Mouse (Mus musculus) inflammation-experienced regulatory T-cells, adult 6 months (primary cell): ENCODE data around the gene Yars. TPM values are rescaled to one million over a fixed set of nuclear protein-coding genes. Genes with fewer than 3 reads are reported as not detected.
A peak's percentile ranks its signal among the peaks of the same experiment; 100 is the strongest.

Experiments
- ATAC-seq: one replicate; pipeline ENCODE4 v1.8.0; 2017
- polyA plus RNA-seq, 3 experiments: library from polyadenylated mRNA; unstranded; fragments of 100-300 nt; shearing (Covaris generic); gene quantifications; one replicate each; pipeline ENCODE4 v1.2.1; 2017

Yars gene
- polyA plus RNA-seq, 3 experiments from 2014 or later, result 32.7 to 36.8 (median 35.7) TPM

- no peak for ATAC-seq
Measured at GRCm38 (mm10) chr4:129252492-129252891, 62.9 kb downstream of the Yars start.

GRCm38 (mm10) chr4:129254571-129254970, 65.0 kb downstream of the Yars start:
- ATAC-seq, result no peak

- peak; percentile 74 for ATAC-seq
Measured at GRCm38 (mm10) chr4:129256450-129257380, 67.2 kb downstream of the Yars start.

- no peak for ATAC-seq
Measured at GRCm38 (mm10) chr4:129259101-129259500, 69.5 kb downstream of the Yars start.

GRCm38 (mm10) chr4:129260678-129261077, 71.1 kb downstream of the Yars start:
- no peak for ATAC-seq

- ATAC-seq, result no peak
Measured at GRCm38 (mm10) chr4:129261196-129261595, 71.6 kb downstream of the Yars start, which contains the start of gene C77080. Gene C77080 (minus strand): TSS chr4:129261404.

GRCm38 (mm10) chr4:129263225-129264021, 73.9 kb downstream of the Yars start:
- peak; percentile 21 for ATAC-seq

- ATAC-seq, result no peak
Measured at GRCm38 (mm10) chr4:129266191-129266590, 76.6 kb downstream of the Yars start.

- ATAC-seq, result no peak
Measured at GRCm38 (mm10) chr4:129266821-129267220, 77.3 kb downstream of the Yars start.

GRCm38 (mm10) chr4:129268698-129269097, 79.1 kb downstream of the Yars start:
- no peak for ATAC-seq

Other genes with a start within 250 kb of the Yars start
- under 1 TPM in 1 of 3 experiments, not detected in 2; 0.19 TPM for gene Azin2, start 227.3 kb upstream of the Yars start, polyA plus RNA-seq
- gene Ak2, start 197.8 kb upstream of the Yars start, polyA plus RNA-seq, result 100 to 1,000 TPM in 1 of 3 experiments, 10 to 100 TPM in 2; 70.4 to 117 (median 80.5) TPM
- 10 to 100 TPM; 17.5 to 20.2 (median 18.3) TPM for gene Rnf19b, start 131.5 kb upstream of the Yars start, polyA plus RNA-seq
- gene Tmem54, start 84.2 kb upstream of the Yars start, polyA plus RNA-seq, result not detected
- not detected for gene Hpca, start 67.7 kb upstream of the Yars start, polyA plus RNA-seq
- gene Fndc5, start 52.8 kb upstream of the Yars start, polyA plus RNA-seq, result under 1 TPM; 0.28 to 0.50 (median 0.40) TPM
- 10 to 100 TPM; 18.2 to 30.2 (median 23.3) TPM for gene S100pbp, start within 50 bp of the Yars start, polyA plus RNA-seq
- under 1 TPM; 0.21 to 0.25 (median 0.24) TPM for gene C77080, start 71.6 kb downstream of the Yars start, polyA plus RNA-seq
- under 1 TPM; 0.45 to 0.49 (median 0.47) TPM for gene Sync, start 97.9 kb downstream of the Yars start, polyA plus RNA-seq
- gene Rbbp4, start 145.6 kb downstream of the Yars start, polyA plus RNA-seq, result 100 to 1,000 TPM; 289 to 492 (median 352) TPM
- 100 to 1,000 TPM; 103 to 158 (median 113) TPM for gene Zbtb8os, start 145.9 kb downstream of the Yars start, polyA plus RNA-seq
- gene Zbtb8a, start 188.4 kb downstream of the Yars start, polyA plus RNA-seq, result 1 to 10 TPM; 3.0 to 6.6 (median 5.8) TPM